Mouse (Mus musculus) B cell, adult 2 months (primary cell): ENCODE results near the gene Zfp580.
"Not testable (repeated sequence)": the region's sequence is repeated elsewhere in the genome, so short reads cannot be mapped to it uniquely, and the experiment has no call there.

Source experiments
- DNase-seq, 2 experiments: peaks; one replicate each; pipeline ENCODE4 v3.0.0; 2022

The Zfp580 gene

GRCm38 (mm10) chr7:5074984-5075383 lies 23.6 kb downstream of the Zfp580 start:
- DNase-seq, result no peak

- no peak for DNase-seq
Measured at GRCm38 (mm10) chr7:5076931-5077330, 25.6 kb downstream of the Zfp580 start.

- not testable (repeated sequence) for DNase-seq
Measured at GRCm38 (mm10) chr7:5079365-5080009, 28.1 kb downstream of the Zfp580 start.

- DNase-seq, result peak; percentile 97
Measured at GRCm38 (mm10) chr7:5080010-5080751, 28.8 kb downstream of the Zfp580 start, which contains the start of gene Epn1. Gene Epn1, plus strand, starts transcription at chr7:5080235.

- no peak for DNase-seq
Measured at GRCm38 (mm10) chr7:5080815-5081214, 29.5 kb downstream of the Zfp580 start.

GRCm38 (mm10) chr7:5081241-5081640 lies 29.9 kb downstream of the Zfp580 start:
- DNase-seq, result no peak

- DNase-seq, result no peak
Measured at GRCm38 (mm10) chr7:5081939-5082338, 30.6 kb downstream of the Zfp580 start.

- peak; percentile 71 to 78 for DNase-seq
Measured at GRCm38 (mm10) chr7:5083325-5084105, 32.2 kb downstream of the Zfp580 start.

GRCm38 (mm10) chr7:5085512-5085911 lies 34.2 kb downstream of the Zfp580 start:
- DNase-seq, result no peak

- DNase-seq, result no peak
Measured at GRCm38 (mm10) chr7:5086921-5087440, 35.6 kb downstream of the Zfp580 start.

GRCm38 (mm10) chr7:5087886-5088285 lies 36.5 kb downstream of the Zfp580 start:
- DNase-seq, result no peak

GRCm38 (mm10) chr7:5089853-5090252 lies 38.5 kb downstream of the Zfp580 start:
- no peak for DNase-seq

GRCm38 (mm10) chr7:5091008-5091728 lies 39.8 kb downstream of the Zfp580 start:
- no peak for DNase-seq

- no peak for DNase-seq
Measured at GRCm38 (mm10) chr7:5092381-5092780, 41.0 kb downstream of the Zfp580 start.

- DNase-seq, result no peak
Measured at GRCm38 (mm10) chr7:5092831-5093510, 41.6 kb downstream of the Zfp580 start.

GRCm38 (mm10) chr7:5098769-5099168 lies 47.4 kb downstream of the Zfp580 start:
- no peak for DNase-seq

GRCm38 (mm10) chr7:5099796-5100195 lies 48.5 kb downstream of the Zfp580 start:
- DNase-seq, result no peak

GRCm38 (mm10) chr7:5101066-5101663 lies 49.8 kb downstream of the Zfp580 start:
- DNase-seq, result peak; percentile 69 to 75

- DNase-seq, result no peak
Measured at GRCm38 (mm10) chr7:5102564-5102963, 51.2 kb downstream of the Zfp580 start.
